Mouse (Mus musculus) limb, embryonic 13.5 days (tissue): ENCODE results near the gene Mlh3. TPM values are rescaled to one million over a fixed set of nuclear protein-coding genes. Genes with fewer than 3 reads are reported as not detected.
"Not testable (repeated sequence)": the region's sequence is repeated elsewhere in the genome, so short reads cannot be mapped to it uniquely, and the experiment has no call there.

Source experiments
- ATAC-seq: fragments of 200-750 bp; cut with Nextera tagmentation; 2 replicates; pipeline ENCODE4 v1.8.0; 2017; ENCODE audit warnings: low read depth, moderate number of reproducible peaks, moderate TSS enrichment; ENCODE audit not compliant: low FRiP score
- H3K27ac ChIP-seq: fragments of 300-500 bp; sonication (generic); 2 replicates; pipeline ENCODE4 v1.5.1; 2015; ENCODE audit warnings: inconsistent platforms, mild to moderate bottlenecking, moderate library complexity
- H3K27me3 ChIP-seq: fragments of 300-500 bp; sonication (generic); 2 replicates; pipeline ENCODE4 v1.6.1; 2015; ENCODE audit warnings: mild to moderate bottlenecking, inconsistent platforms
- H3K36me3 ChIP-seq: fragments of 300-500 bp; sonication (generic); 2 replicates; pipeline ENCODE4 v1.6.1; 2015; ENCODE audit warnings: inconsistent platforms, mild to moderate bottlenecking, moderate library complexity
- H3K4me1 ChIP-seq: fragments of 300-500 bp; sonication (generic); 2 replicates; pipeline ENCODE4 v1.6.1; 2015; ENCODE audit warnings: inconsistent platforms
- H3K4me2 ChIP-seq: fragments of 300-500 bp; sonication (generic); replicated peaks from 2 replicates; pipeline ENCODE4 v1.6.1; 2015; ENCODE audit warnings: inconsistent platforms, mild to moderate bottlenecking, moderate library complexity
- H3K4me3 ChIP-seq: fragments of 300-500 bp; sonication (generic); 2 replicates; pipeline ENCODE4 v1.5.1; 2015; ENCODE audit warnings: moderate library complexity, mild to moderate bottlenecking, inconsistent platforms
- H3K9ac ChIP-seq: fragments of 300-500 bp; sonication (generic); 2 replicates; pipeline ENCODE4 v1.6.1; 2015; ENCODE audit warnings: mild to moderate bottlenecking, inconsistent platforms
- H3K9me3 ChIP-seq: fragments of 300-500 bp; sonication (generic); 2 replicates; pipeline ENCODE4 v1.6.1; 2016; ENCODE audit warnings: inconsistent platforms
- WGBS: fragments of 180-500 bp; shearing (Covaris S2); methylation state at CpG from one replicate; pipeline ENCODE4 v1.1.7; 2015; 5-methylcytosine and 5-hydroxymethylcytosine counted together
- polyA plus RNA-seq: library from polyadenylated mRNA; unstranded; fragments of >200 nt; fragmentation: Nextera tagmentation; extraction: Ambion mirVana; gene quantifications from 2 replicates; pipeline ENCODE4 v1.2.1, GENCODE M21; 2015

Mlh3 gene
- polyA plus RNA-seq, 1 experiment from 2014 or later = 10.8 TPM

GRCm38 (mm10) chr12:85291541-85291940 lies 21.1 kb upstream of the Mlh3 start:
- 0 out of 2 replicates have a peak, but pooled peaks cover 4% of the 10 kb centered on the region for H3K27me3 ChIP-seq
- H3K4me3 ChIP-seq = no peak overlapping the region
- peaks cover 14% of the 10 kb centered on the region for H3K9me3 ChIP-seq
- H3K27ac ChIP-seq = no peak overlapping the region
- peaks cover 22% of the 10 kb centered on the region for H3K4me1 ChIP-seq
- no peaks in the 10 kb centered on the region for H3K36me3 ChIP-seq
- H3K9ac ChIP-seq = no peak overlapping the region
- H3K4me2 ChIP-seq = no peak overlapping the region
- no peak for ATAC-seq

- Histone ChIP-seq H3K27ac (no peak overlapping the region), H3K9me3 (peaks cover 14% of the 10 kb centered on the region), H3K9ac (no peak overlapping the region), H3K36me3 (no peaks in the 10 kb centered on the region), H3K4me1 (peaks cover 22% of the 10 kb centered on the region), H3K27me3 (0 out of 2 replicates have a peak, but pooled peaks cover 4% of the 10 kb centered on the region), H3K4me2 (no peak overlapping the region), H3K4me3 (no peak overlapping the region)
- WGBS = 69% methylated on average over 10 of the region's 10 CpGs
- ATAC-seq = no peak
Observed at GRCm38 (mm10) chr12:85290633-85291032, 20.2 kb upstream of the Mlh3 start.

- H3K27ac ChIP-seq = peak overlapping the region; percentile 28; the same call in 1 of the 2 replicates
- peak overlapping the region; percentile 84 for H3K4me2 ChIP-seq
- 38% methylated on average over 24 of the region's 24 CpGs for WGBS
- H3K9ac ChIP-seq = peak overlapping the region; percentile 62
- 0 out of 2 replicates have a peak, but pooled peaks cover 4% of the 10 kb centered on the region for H3K27me3 ChIP-seq
- H3K4me3 ChIP-seq = peak overlapping the region; percentile 54
- no peaks in the 10 kb centered on the region for H3K36me3 ChIP-seq
- peaks cover 22% of the 10 kb centered on the region for H3K4me1 ChIP-seq
- peaks cover 7% of the 10 kb centered on the region for H3K9me3 ChIP-seq
- peak; percentile 26; the same call in 1 of the 2 replicates for ATAC-seq
Observed at GRCm38 (mm10) chr12:85289157-85290000, 19.0 kb upstream of the Mlh3 start.

- Histone ChIP-seq H3K36me3 (no peaks in the 10 kb centered on the region), H3K27ac (peak within 1 kb of the TSS; percentile 67; the same call in 1 of the 2 replicates), H3K9ac (peak within 1 kb of the TSS; percentile 75), H3K4me2 (peak within 1 kb of the TSS; percentile 84), H3K4me3 (peak within 1 kb of the TSS; percentile 54), H3K27me3 (0 out of 2 replicates have a peak, but pooled peaks cover 4% of the 10 kb centered on the region), H3K4me1 (peaks cover 22% of the 10 kb centered on the region), H3K9me3 (no peaks in the 10 kb centered on the region)
- 2% methylated on average over 31 of the region's 31 CpGs for WGBS
- ATAC-seq = peak; percentile 93
Observed at GRCm38 (mm10) chr12:85288486-85289156, 18.2 kb upstream of the Mlh3 start, which contains the start of gene Zc2hc1c. TSS of gene Zc2hc1c (plus strand) at chr12:85288591.

GRCm38 (mm10) chr12:85287809-85288485 lies 17.5 kb upstream of the Mlh3 start, which contains the start of gene Acyp1:
TSS of gene Acyp1 (minus strand) at chr12:85288438.
- peak; percentile 76 for ATAC-seq
- Histone ChIP-seq H3K4me2 (peak within 1 kb of the TSS; percentile 84), H3K4me1 (peaks cover 22% of the 10 kb centered on the region), H3K27me3 (0 out of 2 replicates have a peak, but pooled peaks cover 4% of the 10 kb centered on the region), H3K9me3 (no peaks in the 10 kb centered on the region), H3K4me3 (peak within 1 kb of the TSS; percentile 54), H3K36me3 (no peaks in the 10 kb centered on the region), H3K27ac (peak within 1 kb of the TSS; percentile 67; the same call in 1 of the 2 replicates), H3K9ac (peak within 1 kb of the TSS; percentile 75)
- 7% methylated on average over 21 of the region's 21 CpGs for WGBS

GRCm38 (mm10) chr12:85286941-85287340 lies 16.5 kb upstream of the Mlh3 start:
- H3K9ac ChIP-seq = no peak overlapping the region
- H3K27ac ChIP-seq = no peak overlapping the region
- ATAC-seq = no peak
- 0 out of 2 replicates have a peak, but pooled peaks cover 4% of the 10 kb centered on the region for H3K27me3 ChIP-seq
- no peak overlapping the region for H3K4me2 ChIP-seq
- no peaks in the 10 kb centered on the region for H3K36me3 ChIP-seq
- no peaks in the 10 kb centered on the region for H3K9me3 ChIP-seq
- H3K4me3 ChIP-seq = no peak overlapping the region
- WGBS = 45% methylated on average over 3 of the region's 5 CpGs
- peaks cover 22% of the 10 kb centered on the region for H3K4me1 ChIP-seq

GRCm38 (mm10) chr12:85284996-85285395 lies 14.6 kb upstream of the Mlh3 start:
- WGBS = 91% methylated on average over 4 of the region's 4 CpGs
- H3K4me2 ChIP-seq = no peak overlapping the region
- H3K27me3 ChIP-seq = no peaks in the 10 kb centered on the region
- no peaks in the 10 kb centered on the region for H3K36me3 ChIP-seq
- no peak overlapping the region for H3K27ac ChIP-seq
- H3K4me1 ChIP-seq = peaks cover 22% of the 10 kb centered on the region
- ATAC-seq = no peak
- no peak overlapping the region for H3K4me3 ChIP-seq
- no peaks in the 10 kb centered on the region for H3K9me3 ChIP-seq
- H3K9ac ChIP-seq = no peak overlapping the region

- no peak for ATAC-seq
- no peaks in the 10 kb centered on the region for H3K27me3 ChIP-seq
- H3K9me3 ChIP-seq = no peaks in the 10 kb centered on the region
- H3K4me3 ChIP-seq = no peak overlapping the region
- no peak overlapping the region for H3K27ac ChIP-seq
- peaks cover 21% of the 10 kb centered on the region for H3K4me1 ChIP-seq
- WGBS = 73% methylated on average over 8 of the region's 8 CpGs
- no peak overlapping the region for H3K9ac ChIP-seq
- no peak overlapping the region for H3K4me2 ChIP-seq
- H3K36me3 ChIP-seq = no peaks in the 10 kb centered on the region
Observed at GRCm38 (mm10) chr12:85284331-85284730, 13.9 kb upstream of the Mlh3 start.

GRCm38 (mm10) chr12:85281756-85282155 lies 11.4 kb upstream of the Mlh3 start:
- H3K9ac ChIP-seq, H3K9me3 ChIP-seq, H3K27me3 ChIP-seq, H3K4me3 ChIP-seq, H3K4me1 ChIP-seq, H3K36me3 ChIP-seq, ATAC-seq, H3K27ac ChIP-seq, H3K4me2 ChIP-seq: not testable (repeated sequence)
- 54% methylated on average over 2 of the region's 4 CpGs for WGBS

- peak overlapping the region; percentile 88 for H3K4me2 ChIP-seq
Observed at GRCm38 (mm10) chr12:85280845-85281651, 10.6 kb upstream of the Mlh3 start.

More at GRCm38 (mm10) chr12:85280845-85281651, 10.6 kb upstream of the Mlh3 start:
- H3K9ac ChIP-seq = no peak overlapping the region
- no peak overlapping the region for H3K27ac ChIP-seq
- no peaks in the 10 kb centered on the region for H3K27me3 ChIP-seq
- H3K36me3 ChIP-seq = 0 out of 2 replicates have a peak, but pooled peaks cover 2% of the 10 kb centered on the region
- 72% methylated on average over 12 of the region's 12 CpGs for WGBS
- peaks cover 6% of the 10 kb centered on the region for H3K4me1 ChIP-seq
- H3K4me3 ChIP-seq = peak overlapping the region; percentile 77
- no peak for ATAC-seq
- no peaks in the 10 kb centered on the region for H3K9me3 ChIP-seq
